Comparison of ENCODE assay signal across 9 mouse cellular contexts in genomic region chr1:131207531-131207930, GRCm38 (mm10). TPM values are rescaled to one million over a fixed set of nuclear protein-coding genes. Genes with fewer than 3 reads are reported as not detected.
DNase-seq lines count a peak whose midpoint lies in the region; ATAC-seq lines count a peak whose summit lies in the region.
"Had no signal": no experiment of that assay in that cellular context is flagged by ENCODE, and none has a peak within 500 bp of the region (broad histone marks: within the 10 kb centered on the region; RNA-seq: fewer than 3 reads in every experiment).

No protein-coding gene starts in this region.

- peak; percentile 59 for DNase-seq in A20 (ENCODE audit: low read depth, low spot score)
- peak; percentile 48 for DNase-seq in MN1 (ENCODE audit: low spot score)
- peak; percentile 71 to 80 for DNase-seq in cerebellum, postnatal 4 days (ENCODE audit: low spot score in 2 of 2)
- peak; percentile 63 for DNase-seq in heart, adult 8-10 months (ENCODE audit: low spot score)
- peak; percentile 80 for DNase-seq in lung, postnatal 36 days
- peak; percentile 83 for DNase-seq in retina, postnatal 1 day
- DNase-seq in urinary bladder, postnatal 25 days (ENCODE audit: low spot score), result peak; percentile 73

- 0 out of 2 replicates have a peak, but pooled peaks cover 2% of the 10 kb centered on the region for H3K27me3 ChIP-seq in kidney, embryonic 15.5 days
- H3K27me3 ChIP-seq: heart, embryonic 13.5 days had no signal

- peak; percentile 41; the same call in 1 of the 2 replicates for ATAC-seq in kidney, embryonic 15.5 days (replicated peaks; ENCODE audit: low FRiP score)

- no peaks in the 10 kb centered on the region for H3K36me3 ChIP-seq in kidney, embryonic 15.5 days
- H3K36me3 ChIP-seq: heart, embryonic 13.5 days had no signal

- no peak overlapping the region for H3K27ac ChIP-seq in kidney, embryonic 15.5 days
- H3K27ac ChIP-seq: heart, embryonic 13.5 days had no signal

- H3K9ac ChIP-seq in kidney, embryonic 15.5 days, result no peak overlapping the region
- H3K9ac ChIP-seq: heart, embryonic 13.5 days had no signal

- H3K4me3 ChIP-seq in kidney, embryonic 15.5 days (replicated peaks), result no peak overlapping the region
- H3K4me3 ChIP-seq: heart, embryonic 13.5 days had no signal

- 4% methylated on average over 5 of the region's 5 CpGs for WGBS in kidney, embryonic 15.5 days

- H3K4me1 ChIP-seq in kidney, embryonic 15.5 days, result no peaks in the 10 kb centered on the region

- no peaks in the 10 kb centered on the region for H3K9me3 ChIP-seq in kidney, embryonic 15.5 days (replicated peaks)
- H3K9me3 ChIP-seq: heart, embryonic 13.5 days had no signal

- no peak overlapping the region for H3K4me2 ChIP-seq in kidney, embryonic 15.5 days
- H3K4me2 ChIP-seq: heart, embryonic 13.5 days had no signal

RNA-seq across cellular contexts. Expression of gene Rassf5, which starts 37.5 kb away (rescaled TPM):
- total RNA-seq in heart, adult 8-10 months (2022), result 1 to 10 TPM; 1.4 to 2.6 (median 1.5) TPM
- 2.8 and 2.9 TPM in 2 replicates for polyA plus RNA-seq in kidney, embryonic 15.5 days (2015; fragmentation: Nextera tagmentation; extraction: Ambion mirVana)

RNA-seq across cellular contexts. Expression of gene Eif2d, which starts 54.5 kb away (rescaled TPM):
- 10 to 100 TPM; 34.1 to 41.0 (median 37.0) TPM for total RNA-seq in heart, adult 8-10 months (2022)
- 61.4 and 68.2 TPM in 2 replicates for polyA plus RNA-seq in kidney, embryonic 15.5 days (2015; fragmentation: Nextera tagmentation; extraction: Ambion mirVana)
